Mouse (Mus musculus) forebrain, embryonic 14.5 days (tissue): ENCODE data around the gene Gm20388. TPM values are rescaled to one million over a fixed set of nuclear protein-coding genes. Genes with fewer than 3 reads are reported as not detected.

Source experiments
- ATAC-seq: fragments of 200-750 bp; cut with Nextera tagmentation; 2 replicates; pipeline ENCODE4 v1.8.0; 2017; ENCODE audit warnings: mild to moderate bottlenecking, moderate library complexity
- DNase-seq: peaks from one replicate; pipeline ENCODE4 v3.0.0-alpha.2; 2015; ENCODE audit warnings: low spot score
- H3K27ac ChIP-seq: fragments of 300-500 bp; sonication (generic); 2 replicates; pipeline ENCODE4 v1.5.1; 2014; ENCODE audit warnings: low read depth, mild to moderate bottlenecking, control low read depth, low read length, moderate library complexity
- H3K27me3 ChIP-seq: fragments of 300-500 bp; sonication (generic); replicated peaks from 2 replicates; pipeline ENCODE4 v1.6.1; 2014; ENCODE audit warnings: low read length, control low read depth, mixed read lengths; ENCODE audit not compliant: control insufficient read depth, insufficient read depth
- H3K36me3 ChIP-seq: fragments of 300-500 bp; sonication (generic); 2 replicates; pipeline ENCODE4 v1.6.1; 2014; ENCODE audit warnings: low read length, control low read depth; ENCODE audit not compliant: control insufficient read depth, insufficient read depth
- H3K4me1 ChIP-seq: fragments of 300-500 bp; sonication (generic); 2 replicates; pipeline ENCODE4 v1.6.1; 2014; ENCODE audit warnings: antibody characterized with exemption, low read length, control low read depth; ENCODE audit not compliant: control insufficient read depth, insufficient read depth
- H3K4me2 ChIP-seq: fragments of 300-500 bp; sonication (generic); 2 replicates; pipeline ENCODE4 v1.6.1; 2014; ENCODE audit warnings: mild to moderate bottlenecking, control low read depth, low read length
- H3K4me3 ChIP-seq: fragments of 300-500 bp; sonication (generic); 2 replicates; pipeline ENCODE4 v1.5.1; 2014; ENCODE audit warnings: low read depth, low read length, control low read depth
- H3K9ac ChIP-seq: fragments of 300-500 bp; sonication (generic); 2 replicates; pipeline ENCODE4 v1.6.1; 2014; ENCODE audit warnings: mild to moderate bottlenecking, low read length, control low read depth, moderate library complexity
- H3K9me3 ChIP-seq: fragments of 300-500 bp; sonication (generic); replicated peaks from 2 replicates; pipeline ENCODE4 v1.6.1; 2016; ENCODE audit warnings: low read length, control low read depth, mixed read lengths; ENCODE audit not compliant: control insufficient read depth
- WGBS: fragments of 180-500 bp; shearing (Covaris S2); extraction: QIAGEN DNeasy Blood & Tissue Kit; methylation state at CpG from one replicate; pipeline ENCODE4 v1.1.7; 2014; 5-methylcytosine and 5-hydroxymethylcytosine counted together
- polyA plus RNA-seq: library from polyadenylated mRNA; unstranded; fragments of >200 nt; fragmentation: Nextera tagmentation; extraction: Ambion mirVana; gene quantifications from 2 replicates; pipeline ENCODE4 v1.2.1, GENCODE M21; 2014

The Gm20388 gene
- polyA plus RNA-seq, 1 experiment from 2014 or later = 7.4 TPM

DNA sequence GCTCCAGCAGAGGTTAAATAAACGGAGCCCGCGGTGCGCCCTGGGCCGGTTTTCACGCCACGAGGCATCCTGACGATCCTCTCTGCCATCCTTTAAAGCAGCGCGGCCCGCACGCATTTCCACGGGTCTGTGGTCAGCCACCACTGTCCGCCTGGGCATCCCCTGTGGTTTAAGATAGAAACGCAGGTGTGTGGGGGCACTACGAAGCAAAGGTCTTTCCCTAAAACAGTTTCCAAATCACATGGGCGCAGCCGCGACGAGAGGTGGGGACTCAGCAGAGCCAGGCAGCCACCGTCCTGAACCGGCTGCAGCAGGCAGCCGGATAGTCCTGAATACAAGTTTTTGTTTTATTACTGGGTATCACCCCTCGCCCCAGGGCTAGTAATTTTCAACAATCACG lies 972.7 kb downstream of the Gm20388 start:
- DNase-seq = no peak
- 3% methylated on average over 25 of the region's 25 CpGs for WGBS
- Histone ChIP-seq H3K4me3 (no peak overlapping the region), H3K27me3 (peaks cover 66% of the 10 kb centered on the region), H3K4me2 (no peak overlapping the region), H3K36me3 (no peaks in the 10 kb centered on the region), H3K9me3 (no peaks in the 10 kb centered on the region), H3K4me1 (no peaks in the 10 kb centered on the region), H3K27ac (no peak overlapping the region), H3K9ac (no peak overlapping the region)
- no peak for ATAC-seq

DNA sequence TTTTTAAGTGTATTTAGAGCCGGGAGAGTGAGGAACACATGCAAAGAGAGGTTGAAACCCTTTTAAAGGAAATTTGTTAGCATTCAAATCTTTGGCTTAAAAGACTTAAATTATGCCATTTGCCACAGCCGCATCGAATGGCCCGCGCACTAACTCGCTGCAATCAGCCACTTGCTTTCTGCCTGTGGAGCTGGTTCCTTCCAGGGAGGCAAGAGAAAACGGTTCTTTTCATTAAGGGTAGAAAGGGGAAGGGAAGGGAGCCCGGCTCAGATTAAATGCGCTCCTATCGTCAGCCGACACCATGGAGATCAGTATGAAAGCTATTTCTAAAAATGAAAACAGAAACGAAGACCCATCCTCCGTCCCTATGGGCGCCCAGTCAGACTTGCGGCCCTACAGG lies 973.2 kb downstream of the Gm20388 start:
- Histone ChIP-seq H3K9me3 (no peaks in the 10 kb centered on the region), H3K36me3 (no peaks in the 10 kb centered on the region), H3K4me1 (no peaks in the 10 kb centered on the region), H3K27me3 (peaks cover 71% of the 10 kb centered on the region), H3K4me2 (no peak overlapping the region), H3K4me3 (no peak overlapping the region), H3K9ac (no peak overlapping the region), H3K27ac (no peak overlapping the region)
- WGBS = 5% methylated on average over 15 of the region's 15 CpGs
- no peak for ATAC-seq
- peak; percentile 33 for DNase-seq

DNA sequence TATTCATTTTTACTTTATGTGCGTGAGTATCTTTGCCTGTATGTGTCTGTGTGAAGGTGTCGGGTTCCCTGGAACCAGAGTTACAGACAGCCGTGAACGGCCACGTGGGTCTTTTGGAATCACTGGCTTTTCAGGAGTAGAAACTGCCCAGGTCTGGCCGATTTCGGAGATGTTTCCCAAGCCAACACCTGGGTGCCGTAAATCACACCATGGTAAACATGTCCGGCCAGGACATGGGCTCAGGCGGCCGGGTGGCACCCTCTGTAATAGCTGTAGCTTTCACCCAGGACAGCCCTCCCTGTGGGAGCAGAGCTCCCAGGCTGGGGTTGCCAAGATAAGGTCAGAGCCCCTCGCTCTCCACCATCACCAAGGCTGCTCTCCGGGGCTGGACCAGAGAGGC lies 974.2 kb downstream of the Gm20388 start:
- no peaks in the 10 kb centered on the region for H3K9me3 ChIP-seq
- DNase-seq (no peak), ATAC-seq (no peak)
- no peak overlapping the region for H3K27ac ChIP-seq
- no peak overlapping the region for H3K4me2 ChIP-seq
- no peaks in the 10 kb centered on the region for H3K4me1 ChIP-seq
- WGBS = 59% methylated on average over 13 of the region's 13 CpGs
- H3K9ac ChIP-seq = no peak overlapping the region
- H3K4me3 ChIP-seq = no peak overlapping the region
- H3K27me3 ChIP-seq = peaks cover 80% of the 10 kb centered on the region
- H3K36me3 ChIP-seq = no peaks in the 10 kb centered on the region

- H3K27me3 ChIP-seq = peaks cover 88% of the 10 kb centered on the region
- no peak for DNase-seq
- WGBS = 10% methylated on average over 10 of the region's 10 CpGs
- H3K4me1 ChIP-seq = no peaks in the 10 kb centered on the region
- H3K36me3 ChIP-seq = no peaks in the 10 kb centered on the region
- H3K27ac ChIP-seq = no peak overlapping the region
- no peak overlapping the region for H3K4me2 ChIP-seq
- no peak overlapping the region for H3K9ac ChIP-seq
- ATAC-seq = no peak
- H3K4me3 ChIP-seq = no peak overlapping the region
- no peaks in the 10 kb centered on the region for H3K9me3 ChIP-seq
Observed at GRCm38 (mm10) chr8:120887254-120887653, 976.6 kb downstream of the Gm20388 start.

GRCm38 (mm10) chr8:120888005-120888404 lies 977.4 kb downstream of the Gm20388 start:
- no peaks in the 10 kb centered on the region for H3K36me3 ChIP-seq
- no peak for ATAC-seq
- H3K4me2 ChIP-seq = no peak overlapping the region
- 69% methylated on average over 5 of the region's 5 CpGs for WGBS
- no peak overlapping the region for H3K4me3 ChIP-seq
- DNase-seq = no peak
- no peak overlapping the region for H3K27ac ChIP-seq
- no peak overlapping the region for H3K9ac ChIP-seq
- H3K9me3 ChIP-seq = no peaks in the 10 kb centered on the region
- H3K27me3 ChIP-seq = peaks cover 88% of the 10 kb centered on the region
- no peaks in the 10 kb centered on the region for H3K4me1 ChIP-seq

- DNase-seq (no peak), ATAC-seq (no peak)
- no peak overlapping the region for H3K9ac ChIP-seq
- no peak overlapping the region for H3K4me2 ChIP-seq
- WGBS = 87% methylated on average over 4 of the region's 4 CpGs
- no peaks in the 10 kb centered on the region for H3K9me3 ChIP-seq
- H3K27ac ChIP-seq = no peak overlapping the region
- H3K4me1 ChIP-seq = no peaks in the 10 kb centered on the region
- no peaks in the 10 kb centered on the region for H3K36me3 ChIP-seq
- H3K4me3 ChIP-seq = no peak overlapping the region
- peaks cover 87% of the 10 kb centered on the region for H3K27me3 ChIP-seq
Observed at GRCm38 (mm10) chr8:120889189-120889588, 978.5 kb downstream of the Gm20388 start.

DNA sequence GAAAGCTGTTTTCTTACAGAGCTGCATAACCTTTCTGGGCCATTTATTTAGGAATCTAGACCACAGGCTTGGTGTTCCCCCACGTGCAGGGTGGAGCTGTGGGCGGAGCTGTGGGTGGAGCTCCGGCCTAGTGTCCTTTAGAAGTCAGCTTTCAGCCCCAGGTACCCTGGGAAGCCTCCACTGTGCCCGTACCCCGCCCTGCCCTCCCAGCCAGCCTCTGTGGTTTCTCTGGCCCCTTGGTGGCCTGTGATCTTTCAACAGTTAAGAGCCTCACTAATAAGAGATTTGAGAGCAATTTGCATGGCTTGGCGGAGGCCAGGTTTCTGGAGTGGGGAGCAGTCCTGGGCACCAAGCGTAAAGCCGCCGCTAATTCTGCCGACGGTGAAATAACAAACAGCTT lies 979.4 kb downstream of the Gm20388 start:
- Histone ChIP-seq H3K36me3 (no peaks in the 10 kb centered on the region), H3K27me3 (peaks cover 87% of the 10 kb centered on the region), H3K4me2 (no peak overlapping the region), H3K27ac (no peak overlapping the region), H3K4me3 (no peak overlapping the region), H3K9me3 (no peaks in the 10 kb centered on the region), H3K9ac (no peak overlapping the region), H3K4me1 (no peaks in the 10 kb centered on the region)
- DNase-seq (no peak), ATAC-seq (no peak)
- 1% methylated on average over 11 of the region's 11 CpGs for WGBS

GRCm38 (mm10) chr8:120895009-120895408 lies 984.4 kb downstream of the Gm20388 start:
- WGBS = 5% methylated on average over 4 of the region's 4 CpGs
- DNase-seq (no peak), ATAC-seq (no peak)
- H3K4me1 ChIP-seq = no peaks in the 10 kb centered on the region
- no peak overlapping the region for H3K4me3 ChIP-seq
- H3K9ac ChIP-seq = no peak overlapping the region
- no peak overlapping the region for H3K27ac ChIP-seq
- peaks cover 51% of the 10 kb centered on the region for H3K27me3 ChIP-seq
- no peaks in the 10 kb centered on the region for H3K36me3 ChIP-seq
- no peak overlapping the region for H3K4me2 ChIP-seq
- no peaks in the 10 kb centered on the region; the same call in 1 of the 2 replicates for H3K9me3 ChIP-seq

DNA sequence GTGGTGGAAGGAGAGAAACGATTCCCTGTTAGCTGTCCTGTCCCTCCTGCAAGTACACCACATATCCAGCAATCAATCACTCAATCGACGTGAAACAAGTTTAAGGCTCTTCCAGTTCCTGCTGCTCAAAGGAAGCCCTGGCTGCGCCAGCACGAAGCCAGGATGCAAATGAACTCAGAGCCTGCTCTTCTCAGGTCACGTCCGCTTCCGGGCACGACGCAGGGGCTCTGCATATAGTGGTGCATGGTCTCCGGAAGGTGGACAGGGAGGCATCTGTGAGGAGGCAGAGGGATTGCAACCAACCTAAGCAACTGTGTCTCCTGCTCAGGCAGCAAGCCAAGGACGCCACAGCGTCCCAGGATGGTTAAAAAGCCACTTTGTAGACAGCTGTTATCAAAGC lies 985.0 kb downstream of the Gm20388 start:
- Histone ChIP-seq H3K9me3 (no peaks in the 10 kb centered on the region; the same call in 1 of the 2 replicates), H3K27me3 (peaks cover 48% of the 10 kb centered on the region), H3K36me3 (no peaks in the 10 kb centered on the region), H3K4me2 (peak overlapping the region; percentile 28), H3K4me3 (0 out of 2 replicates have a peak overlapping the region, but pooled peaks have one; percentile 3), H3K9ac (peak overlapping the region; percentile 3), H3K27ac (no peak overlapping the region), H3K4me1 (no peaks in the 10 kb centered on the region)
- WGBS = 1% methylated on average over 13 of the region's 13 CpGs
- DNase-seq = no peak
- no peak for ATAC-seq
